Mouse (Mus musculus): Measurements from ENCODE around the gene Arhgap10. TPM values are rescaled to one million over a fixed set of nuclear protein-coding genes. Genes with fewer than 3 reads are reported as not detected.

Gene Arhgap10
- total and polyA plus RNA-seq, 2 experiments from 2014 or later = 23.6 to 33.3 TPM

DNA sequence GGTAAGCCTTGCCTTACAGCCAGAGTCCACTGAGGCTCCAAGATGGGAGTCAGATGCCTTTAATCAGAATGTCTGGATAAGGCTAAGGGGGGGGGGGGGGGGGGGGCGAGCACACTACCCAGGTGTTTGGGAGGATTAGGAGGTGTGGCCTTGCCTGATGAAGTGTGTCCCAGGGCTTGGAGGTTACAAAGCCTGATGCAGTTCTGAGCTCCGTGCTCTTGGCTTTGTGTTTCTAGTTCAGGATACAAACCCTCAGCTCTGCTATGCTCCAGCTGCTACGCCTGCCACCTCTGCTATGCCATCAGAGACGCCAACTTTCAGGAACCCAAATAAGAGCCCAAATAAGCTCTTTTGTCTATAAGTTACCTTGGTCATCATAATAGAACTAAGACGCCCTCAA is 101.7 kb downstream of the Arhgap10 start:
- H3K4me2 ChIP-seq (ENCODE audit: low read depth, low read length) = no peak overlapping the region
- TF ChIP-seq CTCF (IDR thresholded peaks at IDR 0.05; ENCODE audit: low read depth) (no peak), EP300 (IDR thresholded peaks at IDR 0.05; ENCODE audit: low read depth) (no peak)
- H3K36me3 ChIP-seq (replicated peaks; ENCODE audit: control insufficient read depth, insufficient read depth, low read length) = peaks cover 75% of the 10 kb centered on the region
- ATAC-seq (ENCODE audit: insufficient read depth, low read depth) (no peak), DNase-seq (ENCODE audit: low spot score) (no peak)
- H3K4me1 ChIP-seq (ENCODE audit: control insufficient read depth, insufficient read depth) = no peaks in the 10 kb centered on the region
- H3K4me3 ChIP-seq (ENCODE audit: low read depth, low read length) = no peak overlapping the region
- no peaks in the 10 kb centered on the region for H3K9me3 ChIP-seq (replicated peaks; ENCODE audit: control insufficient read depth, low read length)
- 86% methylated on average over 4 of the region's 5 CpGs for WGBS
- H3K9ac ChIP-seq (replicated peaks; ENCODE audit: low read depth, low read length) = no peak overlapping the region
- H3K27me3 ChIP-seq (ENCODE audit: control insufficient read depth, insufficient read depth, low read length) = no peaks in the 10 kb centered on the region
- no peak overlapping the region for H3K27ac ChIP-seq (ENCODE audit: low read depth)

DNA sequence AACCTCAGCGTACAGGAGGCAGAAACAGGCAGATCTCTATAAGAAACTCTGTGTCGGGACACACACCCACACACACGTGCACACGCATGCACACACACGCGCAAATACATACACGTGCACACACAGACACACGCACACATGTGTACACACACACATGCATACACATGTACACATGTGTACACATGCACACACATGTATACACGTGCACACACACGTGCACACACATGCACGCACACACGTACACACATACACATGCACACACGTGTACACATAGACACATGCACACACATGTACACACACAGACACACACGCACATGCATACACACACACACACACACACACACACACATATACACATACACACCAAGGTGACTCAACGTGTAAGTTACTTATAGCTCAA is 106.5 kb downstream of the Arhgap10 start:
- Histone ChIP-seq H3K27me3 (ENCODE audit: control insufficient read depth, insufficient read depth, low read length) (no peaks in the 10 kb centered on the region), H3K4me2 (ENCODE audit: low read depth, low read length) (no peak overlapping the region), H3K27ac (ENCODE audit: low read depth) (no peak overlapping the region), H3K9me3 (replicated peaks; ENCODE audit: control insufficient read depth, low read length) (no peaks in the 10 kb centered on the region), H3K4me1 (ENCODE audit: control insufficient read depth, insufficient read depth) (no peaks in the 10 kb centered on the region), H3K9ac (replicated peaks; ENCODE audit: low read depth, low read length) (no peak overlapping the region), H3K36me3 (replicated peaks; ENCODE audit: control insufficient read depth, insufficient read depth, low read length) (peaks cover 74% of the 10 kb centered on the region), H3K4me3 (ENCODE audit: low read depth, low read length) (no peak overlapping the region)
- TF ChIP-seq CTCF (IDR thresholded peaks at IDR 0.05; ENCODE audit: low read depth) = no peak
- no peak for TF ChIP-seq EP300 (IDR thresholded peaks at IDR 0.05; ENCODE audit: low read depth)
- DNase-seq (ENCODE audit: low spot score) (no peak), ATAC-seq (ENCODE audit: insufficient read depth, low read depth) (no peak)
- WGBS = 95% methylated on average over 15 of the region's 15 CpGs

DNA sequence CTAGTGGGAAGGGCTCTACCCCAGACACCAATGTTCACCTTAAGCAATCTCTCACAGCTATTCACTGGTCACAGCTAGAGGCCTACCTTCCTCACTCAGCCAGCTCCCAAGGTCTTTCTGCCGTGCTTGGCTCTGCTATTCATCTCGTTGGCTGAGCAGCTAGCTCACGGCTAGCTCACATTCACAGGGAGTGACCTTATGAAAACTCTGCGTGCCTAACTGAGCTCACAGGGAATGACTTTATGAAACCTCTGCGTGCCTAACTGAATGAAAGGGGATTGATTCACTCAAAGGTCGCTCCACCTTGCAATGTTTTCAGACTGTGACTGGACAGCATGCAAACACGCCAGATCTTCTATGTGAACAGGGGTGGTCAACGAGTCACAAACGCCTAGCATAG is 107.4 kb downstream of the Arhgap10 start:
- no peak overlapping the region for H3K4me3 ChIP-seq (ENCODE audit: low read depth, low read length)
- peaks cover 73% of the 10 kb centered on the region for H3K36me3 ChIP-seq (replicated peaks; ENCODE audit: control insufficient read depth, insufficient read depth, low read length)
- H3K9ac ChIP-seq (replicated peaks; ENCODE audit: low read depth, low read length) = no peak overlapping the region
- no peak for ATAC-seq (ENCODE audit: insufficient read depth, low read depth)
- WGBS = 79% methylated on average over 9 of the region's 9 CpGs
- H3K27me3 ChIP-seq (ENCODE audit: control insufficient read depth, insufficient read depth, low read length) = no peaks in the 10 kb centered on the region
- H3K4me2 ChIP-seq (ENCODE audit: low read depth, low read length) = no peak overlapping the region
- no peak overlapping the region for H3K27ac ChIP-seq (ENCODE audit: low read depth)
- H3K4me1 ChIP-seq (ENCODE audit: control insufficient read depth, insufficient read depth) = no peaks in the 10 kb centered on the region
- TF ChIP-seq CTCF (IDR thresholded peaks at IDR 0.05; ENCODE audit: low read depth) = no peak
- TF ChIP-seq EP300 (IDR thresholded peaks at IDR 0.05; ENCODE audit: low read depth) = no peak
- H3K9me3 ChIP-seq (replicated peaks; ENCODE audit: control insufficient read depth, low read length) = no peaks in the 10 kb centered on the region
- DNase-seq (ENCODE audit: low spot score) = no peak

DNA sequence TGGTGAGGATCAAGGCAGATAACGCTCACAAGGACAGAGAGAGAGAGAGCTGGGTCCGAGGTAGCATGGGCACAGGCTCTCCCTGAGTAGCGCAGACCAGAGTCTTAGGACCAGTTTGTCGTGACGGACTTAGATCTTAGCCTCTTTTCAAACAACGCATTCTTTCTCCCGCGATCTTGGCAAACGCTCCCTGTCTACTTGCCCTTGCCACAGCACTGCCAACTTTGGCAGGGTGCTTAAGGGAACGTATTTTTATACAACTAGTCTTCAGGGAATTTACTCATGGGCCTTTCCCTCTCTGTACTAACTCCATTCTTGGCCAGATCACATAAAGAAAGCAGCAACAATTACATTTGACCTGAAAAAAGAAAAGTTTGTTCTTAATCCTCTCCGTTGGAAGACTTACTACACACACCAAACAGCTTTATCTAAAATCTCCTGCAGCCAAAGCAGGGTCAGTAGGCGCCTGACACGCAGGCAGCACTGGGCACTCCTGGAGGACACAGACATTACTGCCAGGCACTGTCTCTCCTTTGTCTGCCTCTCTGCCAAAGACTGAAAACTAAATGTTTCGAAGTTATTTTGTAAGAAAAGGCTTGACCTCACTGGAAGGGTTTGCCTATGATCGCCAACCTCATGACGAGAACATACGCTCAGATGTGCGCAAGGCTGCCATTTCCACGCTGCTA is 109.1 kb downstream of the Arhgap10 start:
- H3K9ac ChIP-seq (replicated peaks; ENCODE audit: low read depth, low read length) = no peak overlapping the region
- H3K9me3 ChIP-seq (replicated peaks; ENCODE audit: control insufficient read depth, low read length) = no peaks in the 10 kb centered on the region
- peak; percentile 39 for DNase-seq (ENCODE audit: low spot score)
- H3K27ac ChIP-seq (ENCODE audit: low read depth) = peak overlapping the region; percentile 59
- H3K4me3 ChIP-seq (ENCODE audit: low read depth, low read length) = no peak overlapping the region
- WGBS = 65% methylated on average over 19 of the region's 19 CpGs
- TF ChIP-seq CTCF (IDR thresholded peaks at IDR 0.05; ENCODE audit: low read depth) (no peak), EP300 (IDR thresholded peaks at IDR 0.05; ENCODE audit: low read depth) (no peak)
- peak; percentile 34; the same call in 1 of the 2 replicates for ATAC-seq (ENCODE audit: insufficient read depth, low read depth)
- H3K4me2 ChIP-seq (ENCODE audit: low read depth, low read length) = no peak overlapping the region
- peaks cover 58% of the 10 kb centered on the region for H3K36me3 ChIP-seq (replicated peaks; ENCODE audit: control insufficient read depth, insufficient read depth, low read length)
- H3K27me3 ChIP-seq (ENCODE audit: control insufficient read depth, insufficient read depth, low read length) = no peaks in the 10 kb centered on the region
- H3K4me1 ChIP-seq (ENCODE audit: control insufficient read depth, insufficient read depth) = no peaks in the 10 kb centered on the region

DNA sequence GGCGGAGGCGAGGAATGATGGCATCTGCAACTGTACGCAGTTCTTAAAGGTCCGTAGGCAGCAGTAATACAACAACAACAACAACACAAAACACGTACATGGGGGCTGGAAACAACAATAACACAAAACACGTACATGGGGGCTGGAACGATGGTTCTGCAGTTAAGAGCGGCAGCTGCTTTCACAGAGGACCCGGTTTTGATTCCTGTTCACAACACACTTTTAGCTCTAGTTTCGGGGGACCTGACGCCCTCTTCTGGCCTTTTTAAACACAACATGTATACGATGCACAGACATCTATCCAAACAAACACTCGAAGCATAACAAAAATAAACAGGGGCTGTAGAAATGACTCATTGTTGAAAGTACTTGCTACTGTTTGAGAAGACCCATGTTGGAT is 110.9 kb downstream of the Arhgap10 start:
- ATAC-seq (ENCODE audit: insufficient read depth, low read depth) = no peak
- Histone ChIP-seq H3K4me1 (ENCODE audit: control insufficient read depth, insufficient read depth) (no peaks in the 10 kb centered on the region), H3K4me2 (ENCODE audit: low read depth, low read length) (no peak overlapping the region), H3K4me3 (ENCODE audit: low read depth, low read length) (no peak overlapping the region), H3K9me3 (replicated peaks; ENCODE audit: control insufficient read depth, low read length) (no peaks in the 10 kb centered on the region), H3K36me3 (replicated peaks; ENCODE audit: control insufficient read depth, insufficient read depth, low read length) (peaks cover 45% of the 10 kb centered on the region), H3K27ac (ENCODE audit: low read depth) (no peak overlapping the region), H3K9ac (replicated peaks; ENCODE audit: low read depth, low read length) (no peak overlapping the region), H3K27me3 (ENCODE audit: control insufficient read depth, insufficient read depth, low read length) (no peaks in the 10 kb centered on the region)
- DNase-seq (ENCODE audit: low spot score) = no peak
- TF ChIP-seq CTCF (IDR thresholded peaks at IDR 0.05; ENCODE audit: low read depth) (no peak), EP300 (IDR thresholded peaks at IDR 0.05; ENCODE audit: low read depth) (no peak)
- 87% methylated on average over 13 of the region's 13 CpGs for WGBS

DNA sequence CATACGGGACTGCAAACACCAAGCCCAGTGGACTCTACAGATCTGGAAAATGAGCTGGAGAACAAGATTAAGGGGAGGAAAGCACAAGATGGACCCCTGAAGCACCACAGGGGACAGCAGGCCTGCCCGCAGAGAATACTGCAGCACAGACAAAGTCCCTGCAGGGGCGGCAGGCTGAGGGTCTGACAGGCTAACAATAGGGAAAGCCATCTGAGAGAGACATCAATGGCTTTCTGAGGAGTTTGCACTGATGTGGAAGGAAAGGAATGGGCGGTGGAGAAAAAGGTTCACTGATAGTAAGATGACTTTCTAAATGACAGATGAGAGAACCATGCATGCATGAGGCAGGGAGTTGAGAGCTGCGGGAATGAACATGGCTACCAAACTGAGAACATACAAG is 111.3 kb downstream of the Arhgap10 start:
- Histone ChIP-seq H3K36me3 (replicated peaks; ENCODE audit: control insufficient read depth, insufficient read depth, low read length) (peaks cover 41% of the 10 kb centered on the region), H3K27me3 (ENCODE audit: control insufficient read depth, insufficient read depth, low read length) (no peaks in the 10 kb centered on the region), H3K9ac (replicated peaks; ENCODE audit: low read depth, low read length) (no peak overlapping the region), H3K9me3 (replicated peaks; ENCODE audit: control insufficient read depth, low read length) (no peaks in the 10 kb centered on the region), H3K27ac (ENCODE audit: low read depth) (no peak overlapping the region), H3K4me3 (ENCODE audit: low read depth, low read length) (no peak overlapping the region), H3K4me1 (ENCODE audit: control insufficient read depth, insufficient read depth) (no peaks in the 10 kb centered on the region), H3K4me2 (ENCODE audit: low read depth, low read length) (no peak overlapping the region)
- no peak for ATAC-seq (ENCODE audit: insufficient read depth, low read depth)
- no peak for TF ChIP-seq CTCF (IDR thresholded peaks at IDR 0.05; ENCODE audit: low read depth)
- no peak for TF ChIP-seq EP300 (IDR thresholded peaks at IDR 0.05; ENCODE audit: low read depth)
- no peak for DNase-seq (ENCODE audit: low spot score)
- 86% methylated on average over 5 of the region's 5 CpGs for WGBS

Data from heart, postnatal 0 days (tissue).